Mouse (Mus musculus) MEL (cell line): ENCODE results near the gene Ggta1. TPM values are rescaled to one million over a fixed set of nuclear protein-coding genes. Genes with fewer than 3 reads are reported as not detected.

Experiments used
- DNase-seq: peaks from one replicate; pipeline ENCODE4 v3.0.0; 2011; ENCODE audit warnings: low read depth, low spot score
- H3K27ac ChIP-seq: 2 replicates; pipeline ENCODE4 v1.5.1; 2012; ENCODE audit warnings: low read depth, mild to moderate bottlenecking, control low read depth, low read length, moderate library complexity; ENCODE audit not compliant: control insufficient read depth
- H3K27me3 ChIP-seq, 2 experiments: fragments of 150-350 bp in 1 of 2; sonication (generic) in 1 of 2; 2 replicates each; pipeline ENCODE4 v1.6.1; 2012; ENCODE audit warnings: low read length in 2 of 2, mild to moderate bottlenecking in 2 of 2, improper control_type of control experiment in 1 of 2, moderate library complexity in 1 of 2; ENCODE audit not compliant: insufficient read depth in 2 of 2, control insufficient read depth in 1 of 2
- H3K36me3 ChIP-seq, 2 experiments: 2 replicates each; pipeline ENCODE4 v1.6.1; 2012 to 2014; ENCODE audit warnings: low read length in 2 of 2, improper control_type of control experiment in 1 of 2, inconsistent platforms in 1 of 2, mild to moderate bottlenecking in 1 of 2; ENCODE audit not compliant: insufficient read depth in 2 of 2, control insufficient read depth in 1 of 2
- H3K4me1 ChIP-seq, 2 experiments: fragments of 150-350 bp in 1 of 2; sonication (generic) in 1 of 2; 2 replicates each; pipeline ENCODE4 v1.6.1; 2012; ENCODE audit warnings: low read length in 2 of 2, improper control_type of control experiment in 1 of 2, mild to moderate bottlenecking in 1 of 2; ENCODE audit not compliant: insufficient read depth in 2 of 2, control insufficient read depth in 1 of 2
- H3K4me3 ChIP-seq, 2 experiments: fragments of 150-350 bp in 1 of 2; sonication (generic) in 1 of 2; 2 replicates each; pipeline ENCODE4 v1.5.1; 2012; ENCODE audit warnings: low read depth in 2 of 2, low read length in 2 of 2, mild to moderate bottlenecking in 2 of 2, moderate library complexity in 2 of 2, control low read depth in 1 of 2, improper control_type of control experiment in 1 of 2; ENCODE audit not compliant: control insufficient read depth in 1 of 2, insufficient read depth in 1 of 2
- H3K79me2 ChIP-seq: 2 replicates; pipeline ENCODE4 v1.6.1; 2012; ENCODE audit warnings: mild to moderate bottlenecking, low read length, moderate library complexity; ENCODE audit not compliant: control insufficient read depth, poor library complexity, insufficient read depth
- H3K9ac ChIP-seq: 2 replicates; pipeline ENCODE4 v1.6.1; 2012; ENCODE audit warnings: low read depth, mild to moderate bottlenecking, control low read depth, low read length, moderate library complexity; ENCODE audit not compliant: control insufficient read depth, poor library complexity, severe bottlenecking
- H3K9me3 ChIP-seq: fragments of 150-350 bp; sonication (generic); replicated peaks from 2 replicates; pipeline ENCODE4 v1.6.1; 2012; ENCODE audit warnings: mild to moderate bottlenecking, low read length, improper control_type of control experiment, moderate library complexity; ENCODE audit not compliant: insufficient read depth
- BHLHE40 ChIP-seq: IDR thresholded peaks from 2 replicates; pipeline ENCODE4 v1.6.1; 2012; ENCODE audit warnings: low read depth, mild to moderate bottlenecking, inconsistent platforms, low read length, improper control_type of control experiment, borderline replicate concordance
- CHD1 ChIP-seq: IDR thresholded peaks from 2 replicates; pipeline ENCODE4 v1.6.1; 2012; ENCODE audit warnings: low read depth, mild to moderate bottlenecking, inconsistent platforms, low read length, improper control_type of control experiment
- CHD2 ChIP-seq: IDR thresholded peaks from 2 replicates; pipeline ENCODE4 v1.6.1; 2011; ENCODE audit warnings: low read length, improper control_type of control experiment
- E2F4 ChIP-seq: IDR thresholded peaks from 2 replicates; pipeline ENCODE4 v1.6.1; 2011; ENCODE audit warnings: low read depth, low read length, improper control_type of control experiment, borderline replicate concordance
- ELF1 ChIP-seq: IDR thresholded peaks from 2 replicates; pipeline ENCODE4 v1.6.1; 2014; ENCODE audit warnings: low read depth, mild to moderate bottlenecking, inconsistent platforms, low read length, improper control_type of control experiment, moderate library complexity
- EP300 ChIP-seq, 2 experiments: IDR thresholded peaks; 2 replicates each; pipeline ENCODE4 v1.6.1; 2011; ENCODE audit warnings: improper control_type of control experiment in 2 of 2, low read length in 2 of 2, low read depth in 1 of 2, mild to moderate bottlenecking in 1 of 2
- GABPA ChIP-seq: IDR thresholded peaks from 2 replicates; pipeline ENCODE4 v1.6.1; 2012; ENCODE audit warnings: low read depth, mild to moderate bottlenecking, inconsistent platforms, low read length, improper control_type of control experiment, moderate library complexity
- JUND ChIP-seq: IDR thresholded peaks from 2 replicates; pipeline ENCODE4 v1.6.1; 2011; ENCODE audit warnings: low read depth, mild to moderate bottlenecking, improper control_type of control experiment, low read length
- MAFK ChIP-seq: IDR thresholded peaks from 2 replicates; pipeline ENCODE4 v1.6.1; 2011; ENCODE audit warnings: low read depth, mild to moderate bottlenecking, low read length, improper control_type of control experiment, borderline replicate concordance
- MAX ChIP-seq: IDR thresholded peaks from 2 replicates; pipeline ENCODE4 v1.6.1; 2011; ENCODE audit warnings: low read length, improper control_type of control experiment
- MEF2A ChIP-seq: IDR thresholded peaks from 2 replicates; pipeline ENCODE4 v1.6.1; 2014; ENCODE audit warnings: low read depth, mild to moderate bottlenecking, inconsistent platforms, low read length, improper control_type of control experiment; ENCODE audit not compliant: poor library complexity, insufficient replicate concordance, severe bottlenecking; ENCODE audit errors: extremely low read depth
- MXI1 ChIP-seq: IDR thresholded peaks from 2 replicates; pipeline ENCODE4 v1.6.1; 2011; ENCODE audit warnings: mild to moderate bottlenecking, low read depth, low read length, improper control_type of control experiment
- MYB ChIP-seq: IDR thresholded peaks from 2 replicates; pipeline ENCODE4 v1.6.1; 2011; ENCODE audit warnings: mild to moderate bottlenecking, low read depth, low read length, improper control_type of control experiment
- POLR2A ChIP-seq, 2 experiments: IDR thresholded peaks; 2 replicates each; pipeline ENCODE4 v1.6.1; 2011 to 2012; ENCODE audit warnings: low read length in 2 of 2, mild to moderate bottlenecking in 2 of 2, control low read depth in 1 of 2, improper control_type of control experiment in 1 of 2, low read depth in 1 of 2, moderate library complexity in 1 of 2; ENCODE audit not compliant: control insufficient read depth in 1 of 2, insufficient read depth in 1 of 2, poor library complexity in 1 of 2
- SIN3A ChIP-seq: IDR thresholded peaks from 2 replicates; pipeline ENCODE4 v1.6.1; 2012; ENCODE audit warnings: low read length, improper control_type of control experiment, inconsistent platforms
- SMC3 ChIP-seq: IDR thresholded peaks from 2 replicates; pipeline ENCODE4 v1.6.1; 2011; ENCODE audit warnings: low read depth, low read length, improper control_type of control experiment
- ZC3H11A ChIP-seq: IDR thresholded peaks from 2 replicates; pipeline ENCODE4 v1.6.1; 2012; ENCODE audit warnings: low read depth, mild to moderate bottlenecking, inconsistent platforms, low read length, improper control_type of control experiment
- ZMIZ1 ChIP-seq: IDR thresholded peaks from 2 replicates; pipeline ENCODE4 v1.6.1; 2012; ENCODE audit warnings: low read depth, mild to moderate bottlenecking, inconsistent platforms, low read length, improper control_type of control experiment, moderate library complexity
- ZNF384 ChIP-seq: IDR thresholded peaks from 2 replicates; pipeline ENCODE4 v1.6.1; 2012; ENCODE audit warnings: low read depth, mild to moderate bottlenecking, inconsistent platforms, low read length, improper control_type of control experiment
- polyA plus RNA-seq, 2 experiments: library from polyadenylated mRNA; stranded (reverse) in 1 of 2; unstranded in 1 of 2; fragments of >175 nt in 1 of 2; fragments of >200 nt in 1 of 2; gene quantifications; 2 replicates each; pipeline versions ENCODE4 v1.2.1 to v1.2.4; 2012; ENCODE audit warnings: low replicate concordance in 2 of 2, low read depth in 1 of 2; ENCODE audit not compliant: insufficient read length in 2 of 2, insufficient read depth in 1 of 2, missing spikeins in 1 of 2
- total RNA-seq: library from RNA; depleted of rRNA; stranded (reverse); fragments of 300-350 nt; gene quantifications from 2 replicates; pipeline ENCODE4 v1.2.3, GENCODE M21; 2012

Gene Ggta1
- total and polyA plus RNA-seq, 3 experiments: 29.2 to 30.7 TPM; not detected in 1

DNA sequence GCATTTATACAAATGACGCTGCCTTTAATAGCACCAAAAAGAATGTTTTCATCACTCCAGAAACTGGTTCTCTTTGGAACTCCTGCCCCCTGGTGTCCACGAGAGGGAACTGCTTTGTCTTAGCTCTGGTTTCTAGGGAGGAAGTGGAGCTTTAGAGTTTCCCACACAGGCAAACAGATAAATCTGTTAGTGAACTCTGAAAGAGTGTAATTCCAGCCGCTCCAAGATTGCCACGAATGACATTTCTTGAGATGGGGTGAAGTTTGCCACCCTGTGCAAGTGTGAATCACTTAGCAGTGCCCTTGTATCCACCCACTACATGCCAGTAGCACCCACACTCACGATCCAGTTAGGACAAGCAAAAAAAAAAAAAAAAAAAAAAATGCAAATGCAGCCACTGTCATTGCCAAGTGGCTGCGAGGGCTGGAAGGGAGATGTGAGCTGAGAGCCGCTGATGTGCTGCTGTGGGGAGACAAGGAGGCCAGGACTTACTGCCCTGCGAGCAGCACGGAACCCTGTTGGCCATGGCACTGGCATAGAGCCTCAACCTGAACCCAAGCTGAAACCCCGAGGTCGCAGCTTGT is 65.3 kb downstream of the Ggta1 start (continued):
- TF ChIP-seq GABPA: no peak
- peak; percentile 92 for TF ChIP-seq SMC3
- TF ChIP-seq CHD2: no peak
- TF ChIP-seq JUND: no peak
- peak; percentile 89 for TF ChIP-seq ZC3H11A
- TF ChIP-seq MYB: no peak
- peak; percentile 76 for TF ChIP-seq ZNF384

DNA sequence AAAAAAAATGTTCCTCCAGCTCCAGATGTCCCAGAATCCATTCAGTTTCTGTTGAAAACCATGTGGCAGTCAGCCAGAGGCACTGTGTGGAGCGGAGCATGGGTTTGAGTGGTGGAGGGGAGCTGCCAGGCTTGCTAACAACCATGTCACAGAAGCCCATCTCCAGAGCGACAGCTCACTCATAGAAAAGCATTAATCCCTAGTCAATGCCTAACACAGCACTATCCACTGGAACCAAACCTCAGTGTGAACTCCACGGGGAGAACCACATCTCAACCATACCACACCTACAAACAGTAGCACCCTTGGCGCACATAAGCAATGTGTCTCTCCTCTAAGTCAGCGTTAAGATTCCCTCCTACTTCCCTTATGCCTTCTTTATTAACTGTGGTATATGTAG is 65.9 kb downstream of the Ggta1 start, which contains the start of gene 4930402F06Rik:
TSS of gene 4930402F06Rik (minus strand) at position 80 of the 400 bp plus-strand sequence.
- peaks cover 0 to 16% of the 10 kb centered on the region in 2 experiments; a peak in 3 of 4 replicates for H3K4me1 ChIP-seq
- H3K36me3 ChIP-seq: peaks cover 0 to 3% of the 10 kb centered on the region in 2 experiments; a peak in 2 of 4 replicates
- H3K9ac ChIP-seq: no peak within 1 kb of the TSS
- peak within 1 kb of the TSS in 1 of 2 experiments; percentile 42; a peak in 2 of 4 replicates for H3K4me3 ChIP-seq
- TF ChIP-seq POLR2A (IDR thresholded peaks at IDR 0.05; ENCODE audit: control insufficient read depth in 1 of 2, insufficient read depth in 1 of 2, low read depth in 1 of 2, low read length in 2 of 2, poor library complexity in 1 of 2) (no peak), CHD1 (no peak), ZNF384 (no peak), EP300 (IDR thresholded peaks at IDR 0.05; ENCODE audit: low read depth in 1 of 2, low read length in 2 of 2) (no peak), MAFK (no peak), MAX (no peak)
- H3K27ac ChIP-seq: no peak within 1 kb of the TSS
- no peaks in the 10 kb centered on the region for H3K9me3 ChIP-seq
- DNase-seq: no peak
- peaks cover 3 to 16% of the 10 kb centered on the region in 2 experiments; a peak in 3 of 4 replicates for H3K27me3 ChIP-seq
- no peaks in the 10 kb centered on the region for H3K79me2 ChIP-seq

DNA sequence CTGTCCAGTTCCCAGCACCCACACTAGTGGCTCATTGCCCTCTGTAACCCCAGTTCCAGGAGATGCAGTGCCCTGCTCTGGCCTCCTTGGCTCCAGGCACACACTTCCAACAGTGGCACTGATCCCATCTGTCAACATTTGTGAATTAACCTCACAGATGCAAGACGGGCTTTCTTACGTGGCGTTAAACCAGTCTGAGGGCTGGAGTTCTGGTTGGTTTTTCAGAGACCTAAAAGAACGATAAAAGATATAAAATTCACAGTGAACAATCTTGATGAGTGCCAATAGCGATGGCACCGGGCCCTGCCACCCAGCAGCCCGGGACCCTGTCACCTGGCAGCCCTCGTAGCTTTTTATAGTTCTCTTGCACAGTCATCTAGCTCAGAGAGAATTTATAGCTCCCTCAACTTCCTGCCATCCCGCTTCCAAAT is 77.6 kb downstream of the Ggta1 start:
- no peaks in the 10 kb centered on the region for H3K79me2 ChIP-seq
- H3K9me3 ChIP-seq: no peaks in the 10 kb centered on the region
- H3K4me3 ChIP-seq: no peak overlapping the region
- TF ChIP-seq E2F4 (no peak), ZMIZ1 (no peak), ELF1 (no peak), ZNF384 (no peak), SIN3A (no peak), BHLHE40 (no peak), MEF2A (no peak), MXI1 (no peak), POLR2A (IDR thresholded peaks at IDR 0.05; ENCODE audit: control insufficient read depth in 1 of 2, insufficient read depth in 1 of 2, low read depth in 1 of 2, low read length in 2 of 2, poor library complexity in 1 of 2) (no peak)
- no peak for DNase-seq
- no peaks in the 10 kb centered on the region for H3K36me3 ChIP-seq
- H3K9ac ChIP-seq: no peak overlapping the region
- no peak overlapping the region for H3K27ac ChIP-seq
- H3K4me1 ChIP-seq: no peaks in the 10 kb centered on the region
- peaks cover 6 to 13% of the 10 kb centered on the region in 2 experiments for H3K27me3 ChIP-seq
